Mouse (Mus musculus) kidney, postnatal 14 days (tissue): ENCODE data around the gene Syngr2.
"Not testable (repeated sequence)": the region's sequence is repeated elsewhere in the genome, so short reads cannot be mapped to it uniquely, and the experiment has no call there.

Experiments
- DNase-seq: peaks from one replicate; pipeline ENCODE4 v3.0.0; 2022; ENCODE audit warnings: mixed read lengths

The Syngr2 gene

GRCm38 (mm10) chr11:117813867-117814266, 4.4 kb downstream of the Syngr2 start:
- no peak for DNase-seq

GRCm38 (mm10) chr11:117814704-117815366, 5.4 kb downstream of the Syngr2 start:
- DNase-seq = no peak

DNA sequence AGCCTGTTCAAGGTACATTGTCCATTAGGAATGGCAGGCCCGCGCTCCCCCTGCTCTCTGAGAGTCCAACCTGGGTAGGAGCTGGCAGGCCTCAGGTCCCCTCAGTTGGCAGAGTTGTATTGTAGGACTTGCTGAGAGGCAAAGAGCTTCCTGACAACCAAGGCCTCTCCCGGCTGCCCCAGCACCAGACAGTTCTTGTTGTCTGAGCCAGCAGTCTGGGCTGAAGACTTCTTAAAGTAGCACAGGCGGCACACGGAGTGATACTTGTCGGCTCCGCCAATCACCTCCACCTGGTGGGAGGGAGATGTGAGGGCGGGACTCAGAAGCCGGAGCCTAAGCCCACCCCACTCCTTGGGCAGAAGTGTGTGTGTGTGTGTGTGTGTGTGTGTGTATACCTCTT, 6.4 kb downstream of the Syngr2 start:
- not testable (repeated sequence) for DNase-seq

DNA sequence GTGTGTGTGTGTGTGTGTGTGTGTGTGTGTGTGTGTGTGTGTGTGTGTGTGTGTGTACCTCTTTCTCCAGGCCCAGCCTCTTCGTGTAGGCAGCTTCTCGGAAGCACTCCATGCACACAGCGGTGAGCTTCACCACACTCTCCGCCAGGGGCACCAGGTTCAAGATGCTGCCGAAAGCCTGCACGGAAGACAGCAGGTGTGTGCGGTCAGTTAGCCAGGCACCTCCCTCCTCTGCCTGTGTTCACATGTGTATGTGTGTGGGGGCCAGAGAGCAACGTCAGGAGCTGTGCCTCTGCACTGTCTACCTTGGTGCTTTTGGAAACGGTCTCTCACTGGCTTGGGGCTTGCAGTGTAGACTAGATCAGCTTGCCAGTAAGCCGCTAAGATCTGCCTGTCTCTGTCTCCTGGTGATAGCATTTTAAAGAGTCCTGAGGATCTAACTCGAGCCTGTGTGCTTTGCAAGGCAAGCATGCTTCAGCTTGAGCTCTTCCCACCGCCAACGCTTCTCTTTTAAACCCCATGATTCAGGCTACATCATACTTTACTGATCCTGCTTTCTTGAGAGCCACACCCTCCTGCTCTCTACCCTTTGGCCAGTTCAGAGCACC, 7.0 kb downstream of the Syngr2 start:
- DNase-seq = no peak

DNA sequence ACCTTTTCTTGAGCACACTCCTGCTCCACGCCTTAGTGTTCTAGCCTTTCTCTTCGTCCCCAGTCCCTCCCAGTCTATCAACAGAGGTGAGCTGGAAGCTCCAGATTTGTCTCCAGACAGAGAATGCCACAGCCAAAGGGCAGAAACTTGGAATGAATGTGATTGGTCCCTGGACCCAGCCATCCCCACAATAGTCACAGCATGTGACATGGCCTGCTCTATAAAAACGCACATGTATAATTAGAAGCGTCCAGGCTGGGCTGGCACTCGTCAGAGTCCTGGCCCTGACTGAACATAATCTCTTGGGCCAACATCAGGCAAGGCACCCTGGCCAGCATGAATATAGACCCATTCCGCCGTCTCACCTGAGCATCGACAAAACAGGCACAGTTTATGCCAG, 9.6 kb downstream of the Syngr2 start:
- no peak for DNase-seq

DNA sequence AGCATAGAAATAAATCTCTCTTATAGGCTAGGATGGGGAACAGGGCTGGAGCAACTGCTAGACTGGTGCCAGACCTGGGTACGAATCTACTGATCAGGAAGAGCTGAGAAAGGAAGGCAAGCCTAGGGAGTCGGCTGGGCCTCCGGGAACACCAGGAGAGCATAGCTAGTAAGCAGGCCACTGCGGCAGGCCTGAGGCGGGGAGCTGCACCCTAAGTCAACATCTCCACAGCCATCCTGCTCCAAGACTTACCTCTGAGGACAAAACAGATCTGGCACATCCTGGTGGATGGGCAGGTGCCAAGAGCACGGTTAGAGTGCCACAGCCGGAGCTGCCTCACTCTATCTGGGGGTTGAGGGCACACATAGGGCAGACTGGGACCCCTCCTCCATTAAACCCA, 10.7 kb downstream of the Syngr2 start:
- no peak for DNase-seq

GRCm38 (mm10) chr11:117821868-117822267, 12.4 kb downstream of the Syngr2 start:
- no peak for DNase-seq

DNA sequence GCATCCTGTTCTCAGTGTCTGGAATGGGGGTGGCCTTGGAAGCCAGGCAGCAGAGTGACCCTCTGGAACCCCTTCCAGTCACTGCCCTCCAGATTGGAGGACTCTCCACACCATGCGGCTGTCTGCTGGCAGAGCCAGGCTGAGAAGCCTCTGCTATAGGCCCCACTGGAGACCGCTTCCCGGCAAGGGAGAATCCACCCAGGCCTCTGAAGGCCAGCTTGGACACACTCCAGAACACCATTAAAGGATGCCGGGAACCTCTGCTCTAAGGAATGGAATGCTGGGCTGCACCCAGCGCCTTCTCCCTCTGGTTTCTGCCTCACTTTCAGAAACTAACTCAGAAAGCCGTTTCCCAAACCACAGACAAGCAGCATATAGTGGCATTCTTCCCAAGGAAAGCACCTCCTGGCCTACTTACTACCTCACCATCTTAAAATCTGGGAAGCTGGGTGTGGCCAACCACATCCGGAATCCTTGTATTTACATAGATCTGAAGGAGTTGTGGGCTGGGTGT, 13.3 kb downstream of the Syngr2 start:
- DNase-seq = peak; percentile 62

GRCm38 (mm10) chr11:117823411-117823810, 13.9 kb downstream of the Syngr2 start:
- no peak for DNase-seq

GRCm38 (mm10) chr11:117824060-117824969, 14.8 kb downstream of the Syngr2 start:
- peak; percentile 90 for DNase-seq

DNA sequence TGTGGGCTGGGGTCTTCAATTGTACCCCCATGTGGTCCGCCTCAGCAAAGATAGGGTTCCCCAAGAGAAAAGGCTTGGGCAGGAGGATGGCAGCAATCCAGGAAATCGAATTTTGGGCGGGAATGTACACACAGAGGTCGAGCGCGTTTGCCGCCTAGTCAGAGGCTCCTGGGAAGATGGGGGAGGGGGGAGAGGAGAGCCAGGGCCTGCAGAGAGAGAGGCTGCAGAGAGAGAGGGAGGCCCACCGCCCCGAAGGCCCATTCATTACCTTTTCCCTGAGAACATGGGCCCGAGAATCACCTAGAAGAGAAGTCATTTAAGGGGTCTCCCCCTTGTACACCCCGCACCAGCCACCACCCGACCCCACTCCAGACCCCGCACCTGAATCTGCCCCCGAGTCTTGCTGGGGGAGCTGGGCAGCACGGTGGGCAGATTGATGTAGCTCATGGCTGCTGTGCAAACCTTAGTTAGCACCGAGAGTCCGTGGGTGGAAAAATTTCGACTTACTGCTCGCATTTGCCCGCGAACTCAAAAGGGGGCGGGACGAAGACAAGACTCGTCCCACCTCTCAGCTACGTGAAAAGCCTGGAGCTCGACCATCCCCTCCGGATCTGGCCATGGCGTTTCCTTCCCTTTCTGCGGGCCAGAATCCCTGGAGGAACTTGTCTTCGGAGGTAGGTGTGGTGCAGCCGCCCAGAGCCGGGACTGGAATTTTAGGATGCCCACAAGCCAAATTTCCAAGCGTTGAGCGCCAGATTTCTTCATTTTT, 16.0 kb downstream of the Syngr2 start, which contains the start of the genes Afmid and Tk1:
Gene Afmid, plus strand, starts transcription at position 592 of the 769 bp plus-strand sequence.
Gene Tk1, minus strand, starts transcription at position 760 of the 769 bp plus-strand sequence.
- peak; percentile 91 for DNase-seq

DNA sequence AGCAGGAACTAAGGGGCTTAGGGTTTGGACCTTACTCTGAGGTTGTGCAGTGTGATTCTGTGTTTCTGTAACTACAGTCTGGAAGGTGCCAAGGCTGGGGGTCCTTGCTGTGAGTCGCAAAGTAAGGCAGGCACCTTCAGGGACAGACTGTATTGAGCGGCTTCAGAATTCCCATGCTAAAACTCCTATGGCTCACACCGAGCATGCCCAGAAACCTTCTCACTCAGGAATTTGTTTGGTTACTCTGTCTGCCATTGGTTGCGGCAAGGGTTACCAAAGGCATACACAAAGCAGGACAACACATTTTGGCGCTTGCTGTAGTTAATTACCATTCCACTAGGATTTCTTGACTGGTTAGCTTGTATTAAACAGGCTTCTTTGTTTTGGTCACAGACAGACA, 16.7 kb downstream of the Syngr2 start:
- peak; percentile 51 for DNase-seq

GRCm38 (mm10) chr11:117826916-117827315, 17.4 kb downstream of the Syngr2 start:
- no peak for DNase-seq

- no peak for DNase-seq
Observed at GRCm38 (mm10) chr11:117827386-117827785, 17.9 kb downstream of the Syngr2 start.

DNA sequence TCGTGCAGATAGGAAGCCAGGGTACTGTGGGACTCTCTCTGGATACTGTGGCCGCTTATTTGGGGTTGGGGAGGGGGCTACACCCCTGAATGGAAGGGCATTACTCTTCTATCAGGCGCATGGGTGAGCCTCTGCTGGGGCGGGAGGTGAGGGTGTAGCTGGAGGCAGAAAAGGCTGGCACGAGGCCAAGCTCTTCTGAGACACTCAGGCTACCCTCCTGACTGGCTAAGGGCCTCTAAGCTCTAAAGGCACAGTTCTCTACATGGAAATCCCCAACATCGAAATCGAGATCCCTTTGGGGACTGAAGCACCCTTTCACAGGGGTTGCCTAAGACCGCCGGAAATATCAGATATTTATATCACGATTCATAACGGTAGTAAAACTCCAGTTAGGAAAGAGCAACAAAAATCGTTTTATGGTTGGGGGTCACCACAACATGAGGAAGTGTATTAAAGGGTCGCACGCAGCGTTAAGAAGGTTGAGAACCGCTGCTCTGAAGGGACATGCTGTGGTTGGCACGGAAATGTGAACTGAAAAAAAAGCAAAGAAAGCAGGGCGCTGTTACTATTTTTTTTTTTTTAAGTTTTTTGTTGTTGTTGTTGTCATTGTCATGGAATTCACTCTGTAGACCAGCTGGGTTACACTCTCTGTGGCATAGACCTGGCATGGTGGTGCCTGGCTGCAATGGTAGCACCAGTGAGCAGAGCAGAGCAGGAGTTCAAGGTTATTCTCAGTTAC, 18.9 kb downstream of the Syngr2 start:
- DNase-seq = peak; percentile 71

- DNase-seq = peak; percentile 72
Observed at GRCm38 (mm10) chr11:117828888-117829604, 19.6 kb downstream of the Syngr2 start.

DNA sequence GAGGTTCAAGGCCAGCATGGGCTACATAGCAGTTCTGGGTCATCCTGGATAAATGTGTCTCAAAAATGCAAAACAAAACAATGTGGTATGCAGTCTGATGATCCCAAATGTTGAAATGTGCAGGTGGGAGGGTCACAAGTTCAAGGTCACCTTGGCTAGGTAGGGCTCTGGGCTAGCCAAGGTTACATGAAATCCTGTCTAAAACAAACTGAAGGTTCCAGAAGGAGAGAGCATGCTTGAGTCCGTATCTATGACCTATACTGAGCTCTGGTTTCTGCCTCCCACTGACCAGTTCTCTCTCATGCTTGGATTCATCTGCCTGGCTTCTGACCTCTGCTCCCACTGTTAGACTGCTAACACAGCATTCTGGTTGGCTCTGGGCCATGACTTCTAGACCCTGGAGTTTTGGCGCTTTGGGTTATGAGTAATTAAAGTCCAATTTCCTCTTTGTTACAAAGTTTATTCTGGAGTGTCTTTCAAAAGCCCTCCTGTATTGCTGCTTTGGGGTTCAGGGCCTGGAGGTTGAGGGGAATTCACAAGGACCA, 20.3 kb downstream of the Syngr2 start:
- peak; percentile 93 for DNase-seq

- no peak for DNase-seq
Observed at GRCm38 (mm10) chr11:117830401-117830800, 20.9 kb downstream of the Syngr2 start.

- peak; percentile 71 for DNase-seq
Observed at GRCm38 (mm10) chr11:117832086-117832969, 22.9 kb downstream of the Syngr2 start.

- not testable (repeated sequence) for DNase-seq
Observed at GRCm38 (mm10) chr11:117833509-117833908, 24.0 kb downstream of the Syngr2 start.
